Mouse (Mus musculus) testis, adult 2 months (tissue): ENCODE measurements around the gene Tmem214.

Experiments
- CTCF ChIP-seq: fragments of 200-500 bp; IDR thresholded peaks from 2 replicates; pipeline ENCODE4 v1.5.1; 2012; ENCODE audit warnings: low read depth, mild to moderate bottlenecking, inconsistent platforms, low read length, moderate library complexity; ENCODE audit not compliant: control insufficient read depth, insufficient read depth, insufficient replicate concordance
- POLR2A ChIP-seq: fragments of 200-500 bp; IDR thresholded peaks from 2 replicates; pipeline ENCODE4 v1.6.1; 2012; ENCODE audit warnings: low read depth, mild to moderate bottlenecking, inconsistent platforms, low read length, moderate library complexity; ENCODE audit not compliant: control insufficient read depth

DNA sequence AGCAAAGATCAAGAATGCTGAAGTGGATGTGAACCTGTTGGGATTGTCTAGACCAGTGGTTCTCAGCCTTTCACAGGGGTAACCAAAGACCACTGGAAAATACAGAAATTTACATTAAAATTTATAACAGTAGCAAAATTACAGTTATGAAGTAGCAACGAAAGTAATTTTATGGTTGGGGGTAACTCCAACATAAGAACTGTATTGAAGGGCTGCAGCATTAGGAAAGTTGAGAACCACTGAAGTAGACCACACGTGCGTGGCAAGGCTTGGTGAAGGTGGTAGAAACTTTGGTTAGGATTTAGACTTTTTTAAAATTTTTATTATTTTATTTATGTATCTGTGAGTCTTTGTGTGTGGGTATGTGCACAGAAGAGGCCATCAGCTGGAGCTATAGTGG lies at the start of gene Tmem214:
- TF ChIP-seq CTCF (no peak), POLR2A (no peak)
